Mouse (Mus musculus): ENCODE data around the gene Utrn.

The Utrn gene

DNA sequence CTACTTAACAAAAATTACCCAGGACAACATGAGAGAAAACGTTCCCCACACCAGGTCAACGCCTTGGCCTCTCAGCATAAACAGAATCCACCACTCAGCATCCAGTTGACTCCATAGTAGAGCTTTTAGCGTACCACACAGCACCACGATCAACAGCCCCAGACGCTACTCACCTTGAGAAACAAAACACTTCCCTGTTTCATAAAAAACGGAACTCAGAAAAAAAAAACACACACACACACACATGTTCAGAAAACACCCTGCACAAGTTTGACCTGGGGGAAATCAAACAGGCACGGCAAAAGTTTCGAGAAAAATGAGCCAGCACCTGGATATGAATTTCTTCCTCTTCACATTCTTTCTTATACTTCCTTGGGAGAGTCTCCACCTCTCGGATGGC is 125.4 kb downstream of the Utrn start:
- in situ Hi-C loops (cut with MboI; ENCODE audit: unreplicated experiment in 2 of 2) = no loop called here

DNA sequence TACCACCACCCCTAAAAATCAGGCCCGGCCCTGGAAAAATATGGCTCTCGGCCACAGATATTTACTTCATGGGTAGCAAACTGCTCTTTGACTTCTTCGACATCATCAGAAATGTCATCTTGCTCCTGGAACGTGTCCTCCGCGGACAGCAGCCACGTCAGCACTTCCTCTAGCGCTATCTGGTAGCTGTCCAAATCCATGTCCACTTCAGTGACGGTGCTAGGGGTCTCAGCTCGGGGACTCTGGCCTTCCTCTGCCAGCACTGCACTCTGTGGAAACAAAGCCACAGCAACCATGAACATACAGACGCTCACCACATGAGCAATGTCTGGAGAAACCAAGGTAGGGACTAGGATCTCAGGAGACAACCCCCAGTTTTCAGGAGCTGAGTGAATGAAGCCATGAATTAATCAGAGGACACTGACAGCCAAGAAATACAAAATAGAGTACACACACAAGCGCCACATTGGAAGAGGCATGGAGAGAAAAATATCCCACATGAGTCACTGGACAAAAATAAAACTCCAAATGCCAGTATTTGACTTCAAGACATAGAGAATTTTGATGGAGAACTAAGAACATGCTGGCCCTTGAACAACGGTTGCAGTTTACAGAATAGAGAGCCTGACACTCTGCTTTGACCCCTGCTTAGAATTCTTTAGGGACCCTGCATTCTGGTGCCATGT is 129.7 kb downstream of the Utrn start:
- in situ Hi-C loops (cut with MboI; ENCODE audit: unreplicated experiment in 2 of 2) = no loop called here

DNA sequence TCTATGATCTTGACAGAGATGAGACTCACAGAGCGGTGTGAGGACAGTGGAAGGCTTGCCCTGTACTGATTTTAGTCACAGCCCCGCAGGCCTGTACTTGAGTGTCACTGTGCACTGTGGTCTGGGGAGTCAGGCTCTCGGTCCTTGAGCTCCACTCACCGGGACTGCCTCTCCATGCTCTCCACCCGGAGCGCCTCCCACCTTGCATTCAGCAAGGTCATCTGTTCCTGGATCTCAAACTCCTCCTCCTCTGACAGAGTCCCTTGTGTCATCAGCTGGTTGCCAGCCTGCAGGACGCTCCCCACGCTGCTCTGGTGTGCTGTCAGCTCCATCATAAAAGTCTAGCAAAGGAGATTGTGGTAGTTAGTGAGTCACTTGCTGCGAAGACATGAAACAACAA is 131.2 kb downstream of the Utrn start:
- in situ Hi-C loops (cut with MboI; ENCODE audit: unreplicated experiment in 2 of 2) = no loop called here

DNA sequence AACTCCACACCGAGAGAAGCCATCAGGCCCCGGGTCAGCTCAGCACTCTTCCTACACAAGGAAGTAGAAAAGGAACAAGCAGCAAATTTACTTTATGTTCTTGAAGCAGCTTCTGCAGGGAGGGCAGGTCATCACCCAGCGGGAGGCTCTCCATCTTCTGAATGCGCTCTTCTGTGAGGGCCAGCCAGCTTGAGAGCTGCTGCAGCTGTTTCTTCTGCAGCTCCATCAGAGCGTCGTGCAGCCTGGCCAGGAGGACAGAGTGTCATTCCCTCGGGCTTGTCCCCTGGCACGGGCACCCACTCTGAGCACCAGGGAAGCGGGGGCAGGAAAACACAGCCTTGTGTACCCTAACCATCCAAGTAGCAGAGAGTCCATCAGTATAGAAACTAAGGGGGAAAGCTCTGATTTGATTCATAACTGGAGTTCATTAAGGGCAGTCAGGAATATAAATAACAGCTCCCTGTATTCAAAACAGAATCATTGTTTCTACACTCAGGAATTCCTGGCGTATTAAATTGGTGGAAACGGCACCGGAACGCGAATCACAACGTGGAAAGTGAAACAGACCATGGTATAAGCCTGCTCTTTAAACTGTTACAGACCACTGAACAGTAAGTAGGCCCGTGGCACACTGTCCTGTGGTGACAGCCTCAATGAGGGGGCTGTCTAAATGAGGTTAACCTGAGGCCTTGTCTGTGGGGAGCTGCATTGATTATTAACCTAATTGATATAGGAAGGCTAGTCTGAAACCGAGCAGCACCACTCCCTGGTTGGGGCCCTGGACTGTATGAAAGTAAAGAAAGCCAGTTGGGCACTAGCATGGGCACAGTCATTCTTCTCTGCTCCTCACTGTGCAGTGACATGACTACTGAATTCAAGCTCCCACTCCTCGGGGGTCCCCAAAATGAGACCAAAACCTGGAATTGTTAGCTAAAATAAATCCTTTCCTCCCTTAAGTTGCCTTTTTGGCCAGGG is 132.0 kb downstream of the Utrn start:
- in situ Hi-C loops (cut with MboI; ENCODE audit: unreplicated experiment in 2 of 2) = no loop called here

DNA sequence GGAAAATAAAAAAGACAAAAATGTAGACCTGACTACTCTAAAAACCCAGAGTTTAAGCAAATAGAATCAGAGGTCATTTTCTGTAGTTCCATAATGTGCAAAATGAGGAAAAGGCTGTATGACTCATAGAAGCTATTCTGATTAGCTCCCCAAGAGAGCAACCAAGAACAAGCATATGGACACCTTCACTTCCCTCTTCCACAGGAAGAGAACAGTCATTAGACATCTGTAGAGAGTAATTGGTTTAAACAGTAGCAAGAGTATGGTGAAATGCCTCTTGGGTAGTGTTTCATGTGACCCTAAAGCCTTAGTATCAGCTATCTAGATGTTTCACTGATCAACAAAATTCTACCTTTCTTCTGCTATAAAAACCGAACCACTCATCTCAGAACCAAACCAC is 133.5 kb downstream of the Utrn start:
- in situ Hi-C loops (cut with MboI; ENCODE audit: unreplicated experiment in 2 of 2) = no loop called here

DNA sequence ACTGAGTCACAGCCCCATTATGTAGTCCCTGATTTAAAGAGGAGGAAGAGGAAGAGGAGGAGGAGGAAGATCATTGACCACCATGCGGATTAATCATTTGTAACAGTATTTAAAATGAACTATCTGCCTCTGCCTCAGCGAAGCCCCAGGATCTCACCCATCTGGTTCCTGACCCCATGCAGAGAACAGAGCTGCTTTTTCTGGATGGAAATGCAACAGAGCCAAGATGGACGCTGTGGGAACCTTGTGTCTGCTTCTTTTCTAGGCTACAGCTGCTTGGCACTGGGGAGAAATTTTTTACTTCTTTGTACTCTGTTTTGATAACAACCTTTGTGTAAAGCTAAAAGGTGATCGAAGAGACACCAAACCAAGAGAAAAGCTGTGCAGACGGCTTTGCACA is 137.7 kb downstream of the Utrn start:
- in situ Hi-C loops (cut with MboI; ENCODE audit: unreplicated experiment in 2 of 2) = no loop called here

DNA sequence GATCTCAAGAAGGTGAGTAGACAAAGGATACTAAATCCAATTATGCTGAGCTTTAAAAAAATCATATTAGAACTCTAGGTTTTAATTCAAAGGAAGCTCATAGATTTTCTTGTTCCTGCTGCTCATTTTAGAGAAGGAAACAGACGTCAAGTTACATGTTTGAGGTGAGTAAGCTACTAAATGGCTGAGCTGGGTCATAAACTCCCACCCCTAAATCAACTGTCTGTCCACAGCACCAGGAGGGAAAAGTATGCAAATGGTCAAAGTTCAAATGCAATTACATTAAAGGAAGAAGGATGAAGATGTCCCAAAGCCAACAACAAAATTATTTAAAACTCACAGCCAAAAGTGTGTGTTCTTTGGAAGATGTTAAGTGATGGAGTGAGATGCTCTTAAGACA is 139.5 kb downstream of the Utrn start:
- in situ Hi-C loops (cut with MboI; ENCODE audit: unreplicated experiment in 2 of 2) = no loop called here

DNA sequence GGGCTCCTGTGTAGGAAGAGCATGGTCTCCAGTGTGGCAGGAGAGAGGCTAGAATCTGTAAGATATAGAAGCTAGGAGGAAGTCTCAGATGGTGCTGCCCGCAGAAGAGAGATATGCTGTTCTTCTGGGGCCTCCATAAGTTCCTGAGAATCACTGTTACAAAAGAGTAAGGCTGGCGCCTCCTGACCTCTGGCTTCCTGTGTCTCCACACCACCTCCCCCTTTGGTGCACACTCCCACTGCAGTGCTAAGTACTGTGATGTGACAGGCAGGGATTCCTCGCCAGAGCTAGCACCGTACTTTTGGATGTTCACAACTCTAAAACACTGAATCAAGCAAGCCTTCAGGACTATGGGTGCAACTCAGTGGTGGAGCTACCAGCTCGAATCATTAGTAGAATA is 140.1 kb downstream of the Utrn start:
- in situ Hi-C loops (cut with MboI; ENCODE audit: unreplicated experiment in 2 of 2) = no loop called here

DNA sequence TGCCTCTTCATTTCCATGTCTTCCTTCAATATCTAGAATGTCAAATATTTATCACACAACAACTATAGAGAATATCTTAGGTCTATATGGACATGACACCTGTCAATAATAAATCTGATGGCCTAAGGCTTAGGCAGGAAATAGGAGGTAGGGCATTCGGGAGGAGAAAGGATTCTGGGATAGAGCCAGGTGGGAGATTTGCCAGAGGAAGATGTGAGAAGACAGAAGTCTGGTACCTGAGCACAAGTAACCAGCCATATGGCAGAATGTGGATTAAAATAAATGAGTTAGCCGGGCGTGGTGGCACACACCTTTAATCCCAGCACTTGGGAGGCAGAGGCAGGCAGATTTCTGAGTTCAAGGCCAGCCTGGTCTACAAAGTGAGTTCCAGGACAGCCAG is 141.3 kb downstream of the Utrn start:
- in situ Hi-C loops (cut with MboI; ENCODE audit: unreplicated experiment in 2 of 2) = no loop called here

DNA sequence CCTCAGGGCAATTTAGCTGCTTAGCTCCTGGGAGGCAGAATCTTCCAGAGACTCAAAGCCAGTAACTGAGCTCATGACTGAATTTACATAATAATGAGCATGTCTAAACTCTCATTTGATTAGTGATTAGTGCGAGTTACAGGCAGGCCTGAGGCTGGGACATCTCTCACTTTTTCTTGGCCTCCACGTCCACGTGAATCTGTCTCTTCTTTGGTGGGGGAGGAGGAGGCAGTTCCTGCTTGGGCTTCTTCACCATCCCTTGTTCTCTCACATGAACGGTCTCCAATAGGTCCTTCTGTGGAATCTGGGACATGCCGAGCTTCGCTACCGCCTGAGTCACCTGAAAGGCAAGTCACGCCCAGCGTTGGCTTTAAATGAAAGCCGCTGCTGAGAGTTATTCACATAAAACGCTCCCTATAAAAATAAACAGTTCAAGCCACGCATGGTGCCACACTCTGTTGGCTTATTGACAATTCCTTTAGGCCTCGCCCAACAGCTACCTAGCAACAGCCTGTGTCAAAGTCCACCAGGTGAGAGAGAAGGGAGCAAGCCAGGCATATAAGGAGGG is 143.0 kb downstream of the Utrn start:
- in situ Hi-C loops (cut with MboI; ENCODE audit: unreplicated experiment in 2 of 2) = no loop called here

DNA sequence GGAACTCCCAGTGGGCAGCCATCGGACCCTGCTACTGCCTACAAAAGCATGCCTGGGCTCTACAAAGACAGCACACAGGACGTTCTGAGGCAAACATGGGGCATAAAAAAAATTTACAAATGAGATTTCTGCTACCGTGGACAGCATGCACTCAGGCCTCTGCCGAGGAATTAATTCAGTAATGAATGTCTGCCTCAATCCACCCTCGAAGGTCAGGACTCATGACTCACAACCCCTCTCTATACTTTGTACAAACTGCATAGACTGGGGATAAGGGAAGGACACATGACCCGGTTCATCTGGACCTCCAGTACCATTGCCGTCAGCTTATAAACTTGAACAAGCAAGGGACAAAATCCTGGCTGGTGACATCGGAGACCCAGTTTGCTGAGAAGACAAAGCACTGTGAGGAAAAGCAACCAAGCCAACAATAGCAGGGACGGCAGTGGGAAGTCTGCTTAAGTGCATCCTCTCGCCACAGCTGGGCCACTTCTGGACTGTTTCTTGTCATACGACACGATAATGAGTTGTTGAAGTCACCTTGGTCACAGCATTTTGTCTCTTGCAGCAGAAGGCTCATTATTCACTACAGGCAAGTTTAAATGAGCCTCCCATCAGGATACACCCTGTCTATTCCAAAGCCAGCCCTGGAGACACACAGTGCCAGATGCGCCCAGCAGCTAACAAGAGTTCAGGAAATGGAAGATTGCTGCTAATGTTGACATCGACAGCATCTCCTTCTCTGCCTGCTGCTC is 144.7 kb downstream of the Utrn start:
- in situ Hi-C loops (cut with MboI; ENCODE audit: unreplicated experiment in 2 of 2) = no loop called here

DNA sequence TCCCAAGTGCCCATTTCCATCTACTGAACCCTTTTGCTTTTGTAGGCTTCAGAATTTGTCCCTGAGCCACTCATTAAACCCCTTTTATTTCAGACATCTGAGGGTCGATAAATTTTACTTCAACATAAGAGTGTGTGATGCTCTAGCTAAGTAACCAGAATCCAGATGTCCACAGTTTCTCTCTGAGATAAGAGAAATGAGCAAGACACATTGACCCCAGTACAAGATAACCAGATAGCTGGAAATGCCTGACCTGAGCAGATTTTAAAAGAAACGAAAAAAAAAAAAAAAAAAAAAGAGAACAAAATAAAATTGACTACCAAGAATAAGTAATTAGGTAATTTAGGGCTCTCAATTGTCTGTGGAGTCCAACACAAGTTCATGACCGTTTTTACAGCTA is 145.9 kb downstream of the Utrn start:
- in situ Hi-C loops (cut with MboI; ENCODE audit: unreplicated experiment in 2 of 2) = no loop called here

DNA sequence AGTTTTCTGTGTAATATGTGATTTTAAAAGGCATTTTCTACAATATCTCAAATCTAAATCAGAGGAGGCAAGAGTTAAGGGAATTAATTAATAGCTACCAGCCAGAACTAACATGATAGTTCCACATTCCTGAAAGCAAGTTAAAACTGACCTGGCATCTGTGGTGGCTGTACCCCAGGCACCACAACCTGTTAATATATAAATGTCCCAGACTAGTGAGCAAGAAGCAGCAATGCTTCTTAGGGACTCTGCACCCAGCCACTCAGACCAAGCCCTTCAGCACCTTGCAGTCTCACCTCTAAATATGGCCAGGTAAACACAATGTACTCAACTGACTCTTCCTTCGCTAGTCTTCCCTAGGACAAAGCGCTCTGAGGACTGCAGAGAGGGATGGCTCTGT is 147.1 kb downstream of the Utrn start:
- in situ Hi-C loops (cut with MboI; ENCODE audit: unreplicated experiment in 2 of 2) = no loop called here

DNA sequence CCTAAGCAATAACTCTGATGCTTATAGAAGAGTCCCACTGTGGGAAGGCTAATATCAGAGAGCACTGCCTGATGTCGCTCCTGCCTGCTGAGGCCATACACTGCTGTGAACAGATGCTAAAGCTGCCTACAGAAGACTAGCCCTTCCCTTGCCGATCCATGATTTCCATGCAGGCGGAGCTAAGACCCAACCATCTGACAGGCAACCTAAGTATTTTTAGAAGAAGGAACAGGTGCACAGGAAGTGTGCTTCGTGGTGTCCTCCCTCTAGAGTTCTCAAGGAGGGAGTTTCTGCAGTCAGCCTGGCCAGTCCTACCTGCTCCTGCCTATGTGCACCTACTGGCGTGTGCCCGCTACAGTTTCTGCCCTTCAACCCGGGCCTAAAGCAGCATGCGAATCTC is 150.8 kb downstream of the Utrn start:
- in situ Hi-C loops (cut with MboI; ENCODE audit: unreplicated experiment in 2 of 2) = no loop called here

DNA sequence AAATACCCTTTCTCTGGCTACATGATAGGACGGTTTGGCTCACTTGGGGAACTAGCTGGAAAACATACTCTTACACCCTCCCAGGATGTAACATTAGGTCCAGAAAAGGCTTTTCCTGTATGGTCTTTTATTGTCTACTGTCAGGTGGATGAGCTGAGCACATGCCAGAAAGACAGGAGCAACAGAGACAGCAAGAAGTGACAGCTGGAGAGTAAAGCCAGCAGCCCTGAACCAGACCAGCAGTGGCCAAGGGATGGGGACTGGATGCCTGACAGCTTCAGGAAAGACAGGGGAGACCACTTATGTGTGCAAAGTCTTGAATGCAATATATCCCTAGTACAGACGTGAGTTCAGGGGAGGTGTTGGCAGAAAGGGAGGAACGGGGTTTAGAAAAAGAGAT is 151.8 kb downstream of the Utrn start:
- in situ Hi-C loops (cut with MboI; ENCODE audit: unreplicated experiment in 2 of 2) = no loop called here

DNA sequence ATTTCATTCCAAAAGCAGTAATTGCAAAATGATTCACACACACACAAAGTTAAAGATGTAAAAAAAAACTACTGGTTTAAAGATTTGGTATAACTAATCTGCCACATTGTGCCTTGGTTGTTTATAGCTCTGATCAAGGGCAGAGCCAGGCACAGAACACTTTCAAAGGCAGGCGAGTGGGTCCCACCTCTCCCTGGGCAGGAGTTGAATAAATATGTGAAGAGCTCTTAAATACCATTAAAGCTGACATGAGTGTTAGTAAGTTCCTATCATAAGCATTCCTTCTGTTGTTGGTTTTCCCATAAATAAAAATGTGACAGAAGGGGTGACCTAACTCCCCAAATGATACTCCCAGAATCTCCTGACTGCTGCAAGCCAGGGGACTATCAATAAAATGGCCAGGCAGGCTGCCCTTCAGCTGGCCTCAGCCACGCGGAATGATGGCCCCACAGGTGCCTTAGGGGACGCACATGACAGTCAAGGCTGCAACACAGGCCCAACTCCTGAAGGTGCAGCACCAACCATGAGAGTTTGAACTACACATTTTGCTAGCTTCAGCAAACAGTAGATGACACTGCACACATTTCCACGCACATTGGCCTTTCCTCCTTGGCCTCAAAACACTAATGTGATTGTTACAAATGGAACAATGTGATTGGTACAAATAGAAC is 152.4 kb downstream of the Utrn start:
- in situ Hi-C loops (cut with MboI; ENCODE audit: unreplicated experiment in 2 of 2) = no loop called here

DNA sequence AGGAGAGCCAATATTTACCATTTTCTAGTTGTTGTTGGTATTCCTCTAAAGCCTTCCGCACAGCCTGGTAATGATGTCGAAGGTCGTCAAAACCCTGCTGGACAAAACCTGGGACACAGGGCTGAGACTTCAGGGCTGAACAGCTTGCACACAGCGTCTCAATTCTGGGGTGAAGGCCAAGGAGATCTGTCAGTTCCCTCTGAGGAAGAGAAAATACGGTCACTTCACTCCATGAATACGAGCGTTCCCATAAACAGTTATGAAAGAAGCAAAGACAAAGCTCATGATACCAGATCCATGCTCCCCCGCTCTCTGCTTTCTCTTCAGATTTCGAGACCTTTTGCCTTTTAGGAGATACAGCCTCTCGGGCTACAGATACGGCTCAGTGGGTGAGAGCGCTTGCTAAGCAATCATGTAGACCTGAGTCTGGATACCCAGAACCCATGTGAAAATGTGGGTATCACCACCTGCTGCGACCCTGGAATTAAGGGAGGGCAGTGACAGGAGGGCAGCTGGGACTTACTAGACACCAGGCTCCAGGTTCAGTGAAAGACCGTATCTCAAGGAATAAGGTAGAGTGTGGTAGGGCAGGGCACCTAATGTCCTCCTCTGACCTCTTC is 155.8 kb downstream of the Utrn start:
- in situ Hi-C loops (cut with MboI; ENCODE audit: unreplicated experiment in 2 of 2) = no loop called here

DNA sequence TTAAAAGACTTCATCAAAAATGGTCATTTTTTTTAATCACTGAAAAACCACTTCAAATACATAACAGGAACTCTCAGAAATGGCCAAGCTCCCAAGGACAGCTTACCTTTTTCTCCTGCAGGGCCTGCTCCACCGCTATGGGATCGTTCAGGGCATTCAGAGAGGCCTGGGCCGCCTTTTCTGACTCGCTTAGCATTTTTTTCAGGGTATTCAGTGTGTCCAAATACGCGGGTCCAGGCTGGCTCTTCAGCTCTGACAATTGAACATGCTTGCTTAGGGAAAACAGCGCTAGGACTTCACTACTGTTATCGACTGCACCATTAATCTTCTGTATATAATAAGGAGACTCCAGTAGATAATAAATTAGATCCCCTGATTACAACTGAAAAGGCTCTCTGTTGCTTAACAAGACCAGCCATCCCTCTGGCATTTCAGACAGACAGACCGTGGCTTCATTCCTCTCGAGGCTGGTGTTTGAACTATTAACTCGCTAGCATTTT is 157.8 kb downstream of the Utrn start:
- in situ Hi-C loops (cut with MboI; ENCODE audit: unreplicated experiment in 2 of 2) = no loop called here

DNA sequence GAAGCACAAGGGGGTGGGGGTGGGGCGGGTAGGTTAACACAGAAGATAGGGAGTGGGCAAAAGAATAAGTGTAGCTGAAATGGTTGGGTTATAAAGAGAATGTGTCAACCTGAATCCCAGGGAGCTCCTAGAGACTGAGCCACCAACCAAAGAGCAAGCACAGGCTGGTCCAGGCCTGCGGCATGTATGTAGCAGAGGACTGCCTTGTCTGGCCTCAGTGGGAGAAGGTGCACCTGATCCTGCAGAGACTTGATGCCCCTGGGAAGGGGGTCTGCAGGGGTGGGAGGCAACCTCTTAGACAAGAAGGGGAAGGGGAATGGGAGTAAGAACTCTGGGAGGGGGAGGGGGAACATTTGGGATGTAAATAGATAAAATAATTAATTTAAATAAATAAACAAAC is 162.6 kb downstream of the Utrn start:
- in situ Hi-C loops (cut with MboI; ENCODE audit: unreplicated experiment in 2 of 2) = loop anchor here in 1 of 2 experiments (5.0 kb wide), 1 partner anchor 216 kb away; no protein-coding TSS in a partner anchor

DNA sequence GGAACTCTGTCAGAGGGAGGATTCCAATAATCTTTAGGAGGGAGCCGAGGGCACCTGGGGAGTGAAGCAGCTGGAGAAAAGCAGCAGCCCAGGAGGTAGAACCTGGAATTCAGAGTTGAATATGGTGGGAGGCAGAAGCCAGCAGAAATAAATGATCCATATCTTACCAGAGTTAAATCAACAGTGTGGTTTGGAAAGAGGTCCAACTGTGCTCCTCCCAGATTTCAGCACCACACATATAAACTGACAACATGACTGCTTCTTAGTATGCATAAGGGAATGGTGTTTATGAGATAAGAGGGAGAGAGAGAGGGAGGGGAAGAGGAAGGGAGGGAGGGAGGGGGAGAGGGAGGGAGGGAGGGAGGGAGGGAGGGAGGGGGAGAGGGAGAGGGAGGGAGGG is 163.2 kb downstream of the Utrn start:
- in situ Hi-C loops (cut with MboI; ENCODE audit: unreplicated experiment in 2 of 2) = loop anchor here in 1 of 2 experiments (5.0 kb wide), 1 partner anchor 216 kb away; no protein-coding TSS in a partner anchor

Measured in v-Abl transformed pro-B cells (cell line).